Mouse (Mus musculus) cerebellum, adult 2 months (tissue): ENCODE results near the gene Fam19a5.

Experiments
- CTCF ChIP-seq: fragments of 200-500 bp; IDR thresholded peaks from 2 replicates; pipeline ENCODE4 v1.5.1; 2011; ENCODE audit warnings: low read depth, mild to moderate bottlenecking, control low read depth, low read length, moderate library complexity, borderline replicate concordance; ENCODE audit not compliant: insufficient read depth
- POLR2A ChIP-seq: fragments of 200-500 bp; IDR thresholded peaks from 2 replicates; pipeline ENCODE4 v1.6.1; 2011; ENCODE audit warnings: low read length, control low read depth, borderline replicate concordance; ENCODE audit not compliant: insufficient read depth

GRCm38 (mm10) chr15:87543599-87544338 is at the start of gene Fam19a5:
- TF ChIP-seq CTCF (peak; percentile 37; the same call in 1 of the 2 replicates), POLR2A (no peak)
